Comparison of ENCODE assay signal across 8 mouse cellular contexts in the genomic region with DNA sequence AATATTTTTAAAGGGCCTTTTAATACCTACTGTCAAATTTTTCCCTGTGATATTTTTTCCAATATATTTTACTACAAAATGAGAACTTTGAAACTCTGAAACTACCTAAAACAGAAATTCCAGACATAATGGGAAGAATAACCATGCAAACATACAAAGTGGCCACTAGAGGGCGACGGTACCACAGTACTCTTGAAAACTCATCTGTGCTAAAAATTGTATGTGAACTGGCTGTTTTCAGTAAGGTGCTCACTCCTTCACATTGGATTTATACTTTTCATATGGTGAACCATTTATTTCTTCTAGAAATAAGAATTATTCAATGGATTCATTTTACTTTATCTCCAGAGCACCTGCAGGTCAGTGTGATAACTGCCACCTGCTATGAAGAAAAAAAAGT. TPM values are rescaled to one million over a fixed set of nuclear protein-coding genes. Genes with fewer than 3 reads are reported as not detected.
DNase-seq lines count a peak whose midpoint lies in the region; ATAC-seq and TF ChIP-seq lines count a peak whose summit lies in the region.

No protein-coding gene starts in this region.

- H3K9me3 ChIP-seq in liver, embryonic 11.5 days (ENCODE audit: control insufficient read depth, low read length): no peaks in the 10 kb centered on the region
- no peaks in the 10 kb centered on the region for H3K9me3 ChIP-seq in forebrain, postnatal 0 days (ENCODE audit: low read length)

- WGBS in liver, embryonic 11.5 days: 0% methylated on average over 2 of the region's 2 CpGs
- 0% methylated on average over 2 of the region's 2 CpGs for WGBS in forebrain, postnatal 0 days

- peak; percentile 92 for TF ChIP-seq CTCF in forebrain, postnatal 0 days (IDR thresholded peaks at IDR 0.05; ENCODE audit: low read depth)

- H3K4me2 ChIP-seq in liver, embryonic 11.5 days: no peak overlapping the region
- H3K4me2 ChIP-seq in forebrain, postnatal 0 days (ENCODE audit: low read depth): no peak overlapping the region

- H3K36me3 ChIP-seq in liver, embryonic 11.5 days (ENCODE audit: control insufficient read depth, insufficient read depth, low read length): no peaks in the 10 kb centered on the region
- peaks cover 9% of the 10 kb centered on the region; the same call in 1 of the 2 replicates for H3K36me3 ChIP-seq in forebrain, postnatal 0 days (ENCODE audit: insufficient read depth)

- H3K4me3 ChIP-seq in liver, embryonic 11.5 days (ENCODE audit: low read depth, low read length): no peak overlapping the region
- no peak overlapping the region for H3K4me3 ChIP-seq in forebrain, postnatal 0 days (ENCODE audit: low read depth, low read length)

- H3K27me3 ChIP-seq in liver, embryonic 11.5 days (replicated peaks; ENCODE audit: control insufficient read depth, insufficient read depth, low read length): no peaks in the 10 kb centered on the region
- no peaks in the 10 kb centered on the region for H3K27me3 ChIP-seq in forebrain, postnatal 0 days (ENCODE audit: insufficient read depth, low read length)

- no peak for ATAC-seq in liver, embryonic 11.5 days (replicated peaks; ENCODE audit: low FRiP score)
- no peak; the same call in 1 of the 2 replicates for ATAC-seq in forebrain, postnatal 0 days

- DNase-seq in liver: peak; percentile 8
- no peak for DNase-seq in liver, embryonic 11.5 days (ENCODE audit: low spot score)
- peak; percentile 34 for DNase-seq in Muller cell, postnatal 12 days (ENCODE audit: inconsistent ontology term)
- DNase-seq in c-Kit-positive CD71-positive TER-119-positive erythroid progenitor cells, embryonic 14.5 days (ENCODE audit: low spot score): peak; percentile 50
- peak; percentile 81 for DNase-seq in forebrain, postnatal 0 days
- DNase-seq in left cerebral cortex, postnatal 14 days (ENCODE audit: low spot score in 2 of 2): peak; percentile 30 to 65
- DNase-seq in neural tube, embryonic 10.5 days (ENCODE audit: extremely low spot score, low spot score): peak; percentile 22
- DNase-seq in ovary, postnatal 10 days (ENCODE audit: low spot score): no peak

- H3K27ac ChIP-seq in liver, embryonic 11.5 days (ENCODE audit: low read depth, low read length): no peak overlapping the region
- H3K27ac ChIP-seq in forebrain, postnatal 0 days (ENCODE audit: low read depth, low read length): no peak overlapping the region

- H3K4me1 ChIP-seq in liver, embryonic 11.5 days (replicated peaks; ENCODE audit: control insufficient read depth, insufficient read depth, low read length): no peaks in the 10 kb centered on the region
- no peaks in the 10 kb centered on the region for H3K4me1 ChIP-seq in forebrain, postnatal 0 days (ENCODE audit: insufficient read depth)

- intact Hi-C loops in left cerebral cortex, postnatal 14 days (cut with DNase I): loop anchor here (2.0 to 5.0 kb wide), 3 partner anchors 83 to 151 kb away; partner anchors contain the start of gene Megf9

- H3K9ac ChIP-seq in liver, embryonic 11.5 days (ENCODE audit: low read depth, low read length): no peak overlapping the region
- no peak overlapping the region for H3K9ac ChIP-seq in forebrain, postnatal 0 days

RNA-seq across cellular contexts. Expression of gene Cdk5rap2, which starts 41.5 kb away (rescaled TPM):
- 11.8 and 12.4 TPM in 2 replicates for polyA plus RNA-seq in liver, embryonic 11.5 days (2014; fragmentation: Nextera tagmentation; extraction: Ambion mirVana)
- 9.5 and 16.7 TPM in 2 replicates for total RNA-seq in forebrain, postnatal 0 days (2014; rRNA removed)
- 5.6 and 6.1 TPM in 2 replicates for polyA plus RNA-seq in forebrain, postnatal 0 days (2015; fragmentation: Nextera tagmentation; extraction: Ambion mirVana)
- 1 to 10 TPM; 7.1 to 8.9 TPM for total RNA-seq in left cerebral cortex, postnatal 14 days (2021)

Comparison
In these comparisons a context has a peak if more than half of its experiments do, and no peak if none do; other contexts are left out.
1. DNase-seq: peak in liver (single experiment), Muller cell, postnatal 12 days (single experiment), c-Kit-positive CD71-positive TER-119-positive erythroid progenitor cells, embryonic 14.5 days (single experiment), forebrain, postnatal 0 days (single experiment), left cerebral cortex, postnatal 14 days (2 of 2) and neural tube, embryonic 10.5 days (single experiment); none in liver, embryonic 11.5 days (single experiment) and ovary, postnatal 10 days (single experiment).